Mouse (Mus musculus) erythroblast, adult 5-6 weeks (primary cell): Measurements from ENCODE around the gene Kcnd3. TPM values are rescaled to one million over a fixed set of nuclear protein-coding genes. Genes with fewer than 3 reads are reported as not detected.

Experiments
- ATAC-seq: replicated peaks from 2 replicates; pipeline ENCODE4 v1.8.0; 2016; ENCODE audit warnings: moderate number of reproducible peaks, mild to moderate bottlenecking, moderate TSS enrichment, inconsistent platforms; ENCODE audit not compliant: poor library complexity, low FRiP score, severe bottlenecking
- total RNA-seq, 2 experiments: library from RNA; stranded (forward) in 1 of 2; stranded (reverse) in 1 of 2; fragments of 150-400 nt in 1 of 2; fragments of 200-764, 138-1000 nt in 1 of 2; gene quantifications; 2 replicates each; pipeline versions ENCODE4 v1.2.3 to v1.2.4; 2015 to 2017; ENCODE audit warnings: low replicate concordance in 2 of 2

Kcnd3 gene
- total RNA-seq, 2 experiments from 2014 or later: 0.19 TPM; not detected in 1

DNA sequence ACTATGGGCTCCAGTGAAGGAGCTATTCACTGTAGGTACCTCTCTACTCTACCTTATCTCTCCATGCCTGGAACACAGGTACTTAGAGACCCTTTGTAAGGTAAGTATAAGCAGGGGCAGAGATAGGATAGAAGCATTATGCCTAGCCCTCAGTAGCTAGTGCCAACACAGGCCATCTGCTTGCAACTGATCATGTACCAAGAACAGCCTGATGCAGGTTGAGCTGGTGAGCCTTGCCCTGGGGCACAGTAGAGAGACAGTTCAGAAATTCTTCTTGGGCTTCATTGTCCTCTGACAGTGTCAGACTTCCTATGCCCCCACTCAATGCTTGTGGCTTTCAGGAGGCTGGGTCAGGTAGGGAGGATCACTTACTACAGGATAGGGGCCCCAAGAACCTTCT, 62.9 kb downstream of the Kcnd3 start:
- ATAC-seq: no peak

DNA sequence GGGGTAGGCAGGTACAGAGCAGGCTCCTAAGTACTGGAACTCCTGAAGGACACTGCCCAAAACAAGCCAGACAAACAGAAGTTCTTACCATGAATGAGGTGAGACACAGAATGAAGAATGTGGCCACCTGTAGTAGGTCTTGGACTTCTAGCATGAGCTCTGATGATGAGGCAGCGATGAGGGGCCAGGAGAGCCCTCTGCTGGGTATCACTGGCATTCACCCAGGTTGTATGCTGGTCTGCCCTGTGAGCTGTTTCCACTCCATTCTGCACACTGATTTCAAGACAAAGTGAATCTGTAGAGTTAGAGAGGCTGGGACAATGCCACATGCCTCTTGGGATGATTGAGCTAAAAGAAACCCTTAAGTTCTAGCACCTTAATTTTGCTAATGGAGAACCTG, 63.5 kb downstream of the Kcnd3 start:
- ATAC-seq: no peak

DNA sequence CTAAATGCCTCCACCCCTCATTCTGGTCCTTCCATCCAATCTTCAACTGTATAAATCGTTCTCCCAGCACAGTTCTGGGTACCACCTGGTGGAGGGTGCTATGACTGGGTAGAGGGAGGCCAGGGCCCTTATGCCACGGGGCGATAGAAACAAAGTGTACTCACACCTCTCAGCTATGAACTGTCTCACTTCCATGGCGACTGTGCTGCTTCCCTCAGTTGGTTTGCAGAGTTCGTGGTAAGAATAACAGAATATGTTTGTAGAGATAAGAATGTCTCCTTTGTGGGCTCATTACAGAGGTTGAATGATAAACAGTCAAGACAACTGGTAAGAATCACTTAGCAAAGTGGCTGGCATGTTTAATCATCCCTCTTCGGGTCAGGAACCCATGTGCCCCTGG, 68.3 kb downstream of the Kcnd3 start:
- ATAC-seq: no peak

DNA sequence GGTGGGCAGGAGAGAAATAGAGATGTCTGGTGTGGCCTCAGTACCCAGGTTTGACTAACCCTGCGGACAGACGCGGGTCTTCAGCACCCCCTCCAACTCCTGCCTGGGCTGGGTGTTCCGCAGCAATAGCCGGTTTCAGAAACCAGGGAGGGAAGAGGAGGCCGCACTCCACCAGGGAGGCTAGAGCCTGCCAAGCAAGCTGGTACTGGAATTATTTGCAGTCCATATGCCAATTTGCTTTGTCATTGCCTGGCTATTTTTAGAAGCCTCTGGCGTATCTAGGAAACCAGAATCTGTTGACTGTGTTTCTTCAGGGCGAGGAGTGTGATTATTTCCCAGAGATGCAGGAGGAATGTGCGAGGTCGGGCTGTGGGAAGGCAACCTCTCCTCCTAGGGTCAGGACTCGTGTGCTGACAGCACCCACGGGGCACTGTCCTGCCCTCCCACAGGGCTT, 69.1 kb downstream of the Kcnd3 start:
- ATAC-seq: no peak

DNA sequence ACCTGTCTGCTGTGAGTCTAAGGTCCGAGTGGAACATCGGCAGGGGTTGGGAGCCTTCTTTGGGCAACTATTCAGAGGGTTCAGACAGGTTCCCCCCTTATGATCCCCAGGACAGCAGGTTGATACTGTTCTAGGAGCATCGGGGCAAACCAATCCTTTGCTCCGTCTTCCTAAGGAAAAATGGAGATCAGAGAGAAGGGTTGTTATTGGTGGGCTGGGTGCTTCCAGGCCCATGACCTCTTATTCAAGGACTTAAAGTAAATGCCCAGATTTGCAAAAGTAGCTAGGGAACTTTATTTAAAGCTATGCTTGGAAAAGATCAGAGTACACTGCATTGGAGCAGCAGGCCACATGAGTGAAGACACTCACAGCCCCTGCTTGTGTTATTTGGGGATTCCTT, 69.5 kb downstream of the Kcnd3 start:
- no peak for ATAC-seq

DNA sequence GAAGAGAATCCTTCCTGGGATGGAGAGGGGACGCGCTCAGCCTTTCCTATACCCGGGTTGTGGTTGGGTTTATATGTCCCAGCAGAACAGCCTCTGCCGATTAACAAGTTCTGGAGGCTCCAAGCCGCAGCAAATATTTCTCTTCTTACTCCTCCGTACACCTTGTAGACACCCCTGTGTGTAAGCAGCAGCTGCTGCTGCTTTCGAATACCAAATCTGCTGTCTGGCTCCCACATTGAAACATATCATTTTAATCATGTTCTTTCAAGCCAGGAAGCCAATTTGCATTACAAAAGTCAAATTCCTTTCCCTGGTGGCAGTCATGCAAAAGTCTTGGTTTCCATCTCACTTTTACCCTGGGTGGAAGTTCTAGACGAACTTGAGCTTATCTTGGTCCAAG, 76.7 kb downstream of the Kcnd3 start:
- no peak for ATAC-seq

DNA sequence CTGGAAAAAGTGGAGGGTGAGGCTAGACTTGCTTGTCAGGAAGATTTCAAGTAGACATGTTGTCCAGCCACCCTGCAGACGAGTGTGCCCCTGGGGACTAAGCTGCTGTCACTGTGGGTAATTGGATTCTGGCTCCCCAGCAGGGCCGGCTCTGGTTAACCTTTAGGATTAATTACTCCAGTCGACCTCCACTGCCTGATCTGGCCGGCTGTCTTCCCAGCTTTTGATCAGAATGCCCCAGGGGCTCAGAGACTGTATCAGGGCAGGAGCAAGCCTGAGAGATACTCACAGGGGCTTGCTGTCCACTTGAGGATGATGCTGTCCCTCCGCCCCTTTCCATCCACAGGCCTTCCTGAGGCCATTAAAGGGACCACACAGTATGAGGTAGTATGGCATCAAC, 77.6 kb downstream of the Kcnd3 start:
- no peak for ATAC-seq

DNA sequence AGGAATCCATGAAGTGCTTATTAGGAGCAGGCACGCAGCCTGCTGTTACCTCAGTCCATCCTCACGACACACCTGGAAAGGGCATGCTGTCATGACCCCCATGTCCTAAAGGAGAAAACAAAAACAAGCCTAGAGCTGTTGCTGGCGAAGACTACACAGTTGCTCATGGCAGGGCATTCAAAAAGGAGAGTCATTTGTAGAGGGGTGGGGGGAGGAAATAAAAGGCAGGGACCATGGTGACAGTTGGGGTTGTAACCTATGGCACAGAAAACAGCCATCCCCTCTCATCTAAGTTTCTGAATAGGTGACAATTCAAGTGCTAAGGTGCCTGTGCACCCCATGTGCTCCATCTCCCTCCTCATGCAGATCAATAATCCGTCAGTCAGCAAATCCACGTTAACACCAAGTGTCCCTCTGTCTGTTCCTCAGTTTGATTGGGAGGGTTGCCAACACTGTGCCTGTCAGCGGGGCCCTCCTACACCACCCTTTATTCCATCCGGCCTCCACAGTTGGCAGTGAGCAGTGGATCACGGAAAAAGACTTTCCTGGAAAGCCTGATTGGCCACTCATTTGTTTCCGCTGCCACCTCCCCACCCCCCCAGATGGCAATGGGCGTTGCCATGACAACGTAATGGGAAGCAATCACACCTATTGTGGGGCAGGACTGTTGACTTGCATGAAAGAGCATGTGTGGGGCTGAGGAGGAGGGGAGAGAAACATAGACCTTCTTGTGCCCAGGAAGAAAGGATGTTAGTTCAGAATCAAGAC, 78.4 kb downstream of the Kcnd3 start:
- no peak for ATAC-seq

DNA sequence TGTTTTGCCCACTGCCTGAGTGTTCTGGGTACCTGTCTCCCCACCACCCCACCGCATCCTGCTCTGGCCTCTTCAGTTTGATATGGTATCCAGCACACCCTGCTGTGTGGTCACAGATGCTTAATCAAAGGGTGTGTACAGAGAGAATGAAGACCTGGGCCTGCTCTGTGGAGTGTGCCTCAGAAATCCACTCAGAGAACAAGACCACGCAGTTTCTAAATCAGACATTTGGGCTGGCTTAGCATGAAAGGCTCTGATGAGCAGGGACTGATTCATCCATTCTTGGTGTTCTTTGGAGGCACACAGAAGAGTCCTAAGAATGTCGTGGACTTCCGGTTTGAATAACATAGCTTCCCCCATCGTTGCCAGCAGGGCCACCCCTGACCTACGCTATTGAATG, 86.3 kb downstream of the Kcnd3 start:
- ATAC-seq: no peak

DNA sequence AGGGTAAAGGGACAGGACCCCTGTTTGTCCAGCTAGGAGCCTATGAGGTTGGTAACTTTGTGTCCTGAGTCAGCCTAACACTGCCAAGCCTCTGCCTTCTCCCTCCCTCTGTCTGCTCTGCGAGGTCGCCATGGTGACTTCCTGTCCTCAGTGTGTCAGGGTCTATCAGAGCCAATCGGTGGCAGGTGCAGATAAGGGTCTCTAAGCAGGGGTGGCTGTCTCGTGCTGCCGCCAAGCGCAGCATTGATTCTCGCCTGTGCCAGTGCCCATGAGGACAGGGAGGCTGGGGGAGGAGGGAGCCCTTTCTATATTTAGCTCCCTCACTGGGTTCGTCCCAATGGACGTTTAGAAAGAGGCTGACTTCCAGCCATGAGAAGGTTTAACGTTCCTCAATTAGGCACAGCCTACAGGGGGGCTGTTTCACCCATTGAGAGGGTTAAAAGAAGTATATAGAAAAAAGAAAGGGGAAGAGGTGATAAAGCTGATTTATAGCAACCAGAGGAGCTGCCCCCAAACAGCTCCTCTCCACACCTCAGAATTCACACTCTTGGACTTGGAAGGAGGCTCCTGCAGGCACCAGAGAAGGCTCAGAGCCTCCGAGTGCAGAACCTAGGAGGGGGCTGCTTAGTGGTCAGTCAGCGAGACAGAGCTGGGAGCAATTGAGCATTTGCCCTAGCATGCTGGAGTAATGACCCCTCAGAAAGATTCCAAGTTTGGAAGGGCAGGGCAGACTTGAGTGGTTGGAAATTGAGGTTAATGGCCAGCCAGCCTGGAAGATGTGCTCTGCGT, 86.9 kb downstream of the Kcnd3 start:
- ATAC-seq: no peak

DNA sequence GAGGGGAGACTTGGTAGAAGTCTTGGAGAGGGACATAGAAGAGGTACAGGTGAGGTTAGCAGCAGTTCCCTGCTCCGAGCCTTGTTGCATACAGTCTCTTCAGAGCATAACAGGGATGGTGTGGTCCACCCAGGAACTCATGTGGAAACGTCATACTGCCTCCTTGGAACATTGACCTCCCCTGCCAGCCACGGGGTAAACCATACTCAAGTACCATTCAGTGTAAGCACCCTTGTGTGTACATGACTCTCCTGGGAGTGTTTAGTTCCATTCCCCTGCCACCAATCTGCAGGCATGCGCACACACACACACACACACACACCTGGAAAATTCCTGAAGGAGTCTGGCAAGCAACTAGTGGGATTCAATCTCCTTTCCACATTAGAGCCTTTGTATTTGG, 90.6 kb downstream of the Kcnd3 start:
- no peak for ATAC-seq

DNA sequence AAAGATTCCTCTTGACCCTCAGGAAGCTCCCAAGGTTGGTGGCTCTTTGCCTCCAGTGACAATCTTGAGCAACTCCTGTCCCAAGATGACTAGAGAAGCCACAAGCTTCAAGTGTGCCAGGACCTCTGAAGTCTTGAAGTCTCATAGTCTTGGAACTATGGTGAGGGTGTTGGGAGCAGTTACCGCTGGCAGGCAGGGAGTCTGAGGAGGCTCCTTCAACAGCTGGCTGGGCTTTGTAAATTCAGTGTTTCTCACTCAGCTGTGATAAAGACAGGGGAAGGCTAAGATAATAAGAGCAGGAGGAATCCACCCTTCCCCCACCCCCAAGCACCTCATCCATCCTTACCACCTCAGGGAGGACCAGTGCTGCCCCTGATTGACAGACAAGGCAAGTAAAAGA, 92.0 kb downstream of the Kcnd3 start:
- ATAC-seq: no peak

DNA sequence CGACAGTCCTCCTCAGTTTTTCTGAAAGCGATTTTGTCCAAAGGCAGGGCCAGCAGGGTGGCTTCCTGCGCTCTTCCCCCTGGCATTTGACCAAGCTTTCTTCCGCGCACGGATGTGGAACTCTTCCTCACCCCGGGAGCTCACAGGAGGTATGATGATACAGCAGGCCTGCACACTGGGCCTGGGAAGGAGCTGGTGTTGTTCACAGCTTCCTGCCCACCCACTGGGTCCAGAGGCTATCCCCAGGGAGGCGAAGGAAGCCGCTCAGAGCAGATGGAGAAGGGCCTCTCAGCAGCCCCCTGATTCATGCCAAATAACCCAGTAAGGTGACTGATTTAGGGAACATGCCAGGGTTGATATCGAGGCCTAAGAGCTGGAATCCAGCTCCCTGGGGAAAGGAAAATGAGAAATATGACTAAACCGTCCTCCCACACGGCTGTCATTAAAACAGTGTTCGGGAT, 94.5 kb downstream of the Kcnd3 start:
- ATAC-seq: no peak

DNA sequence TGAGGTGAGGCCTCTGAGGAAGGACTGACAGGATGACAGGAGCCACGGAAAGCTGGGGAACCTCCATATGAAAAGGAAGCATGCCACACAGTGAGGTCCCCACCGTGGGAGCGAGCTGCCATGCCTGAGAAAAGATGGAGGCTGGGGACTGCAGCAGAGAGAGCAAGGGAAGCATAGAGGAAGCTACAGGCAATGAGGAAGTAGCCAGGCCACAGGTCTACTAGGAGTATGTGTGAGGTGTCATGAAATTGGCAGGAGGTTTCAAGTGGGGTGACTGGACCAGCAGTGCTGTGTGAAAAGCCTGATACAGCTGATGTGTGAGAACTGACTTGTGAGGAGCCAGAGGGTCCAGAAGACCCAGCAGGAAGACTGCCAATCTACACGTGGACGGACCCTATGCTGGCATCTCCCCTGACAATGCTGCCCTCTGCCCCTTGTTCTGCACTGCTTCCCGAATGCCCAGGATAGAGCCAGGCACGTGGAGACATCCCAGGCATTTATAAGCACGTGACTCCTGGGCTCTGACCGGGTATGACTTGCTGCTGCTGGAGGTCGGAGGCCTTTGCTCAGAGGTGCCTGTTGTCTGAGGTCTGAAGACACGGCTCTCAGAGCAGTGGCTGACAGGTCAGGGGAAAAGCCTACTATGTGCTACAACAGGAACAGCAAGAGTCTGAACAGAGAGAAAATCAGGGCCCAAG, 96.1 kb downstream of the Kcnd3 start:
- no peak for ATAC-seq

DNA sequence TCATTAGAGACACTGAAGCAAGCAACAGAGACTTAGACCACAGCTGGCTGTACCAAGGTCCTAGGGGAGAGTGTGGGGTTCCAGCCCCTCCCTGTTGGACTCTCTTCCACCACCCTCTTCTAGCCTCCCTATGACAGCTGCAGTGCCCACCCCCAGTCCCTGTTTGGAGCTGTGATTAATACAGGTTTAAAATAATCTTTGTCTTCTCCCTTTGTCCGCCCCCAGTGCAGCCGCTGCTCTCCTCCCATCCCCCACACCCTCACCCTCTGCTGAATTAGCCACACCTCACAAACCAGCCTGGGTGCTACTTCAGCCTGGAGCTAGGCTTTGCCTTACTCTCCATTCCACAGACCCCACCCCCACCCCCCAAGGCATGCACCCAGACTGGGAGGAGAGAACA, 107.3 kb downstream of the Kcnd3 start:
- no peak for ATAC-seq

DNA sequence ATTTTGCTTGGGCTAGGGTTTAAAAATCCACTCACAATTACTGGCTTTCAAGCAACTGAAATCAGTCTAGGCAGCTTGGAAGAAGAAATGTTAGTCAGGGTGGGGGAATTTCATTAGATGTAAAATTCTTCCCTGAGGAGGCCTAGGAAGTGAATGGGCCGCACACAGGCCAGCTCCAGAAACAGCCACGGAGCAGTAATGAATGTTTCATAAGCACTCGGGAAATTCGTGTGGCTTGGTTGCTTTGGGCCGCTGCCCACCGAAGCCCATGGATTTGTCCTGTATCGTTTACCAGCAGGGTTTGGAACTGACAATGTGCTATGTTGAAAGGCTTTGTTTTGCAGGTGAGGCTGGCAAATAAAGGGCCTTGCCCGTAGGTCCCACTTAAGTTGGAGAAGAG, 114.8 kb downstream of the Kcnd3 start:
- ATAC-seq: no peak

DNA sequence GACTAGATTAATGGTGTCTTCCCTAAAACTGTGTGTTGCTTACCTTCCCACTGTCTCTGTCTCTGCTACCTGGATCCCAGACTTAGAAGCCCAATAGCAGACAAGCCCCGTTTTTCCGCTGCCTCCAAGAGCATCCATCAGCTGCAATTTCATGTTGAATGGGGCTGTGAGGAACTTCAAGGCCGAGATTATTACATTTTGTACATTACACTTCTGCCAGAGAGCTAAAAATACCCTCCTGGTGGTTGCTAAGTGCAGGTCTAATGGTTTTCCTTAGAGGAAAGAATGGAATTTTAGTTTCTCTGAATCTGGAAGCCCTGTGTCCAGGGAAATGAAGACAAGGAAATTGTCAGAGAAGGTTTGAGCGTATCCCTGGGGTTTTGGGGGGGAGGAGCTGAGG, 115.3 kb downstream of the Kcnd3 start:
- no peak for ATAC-seq

DNA sequence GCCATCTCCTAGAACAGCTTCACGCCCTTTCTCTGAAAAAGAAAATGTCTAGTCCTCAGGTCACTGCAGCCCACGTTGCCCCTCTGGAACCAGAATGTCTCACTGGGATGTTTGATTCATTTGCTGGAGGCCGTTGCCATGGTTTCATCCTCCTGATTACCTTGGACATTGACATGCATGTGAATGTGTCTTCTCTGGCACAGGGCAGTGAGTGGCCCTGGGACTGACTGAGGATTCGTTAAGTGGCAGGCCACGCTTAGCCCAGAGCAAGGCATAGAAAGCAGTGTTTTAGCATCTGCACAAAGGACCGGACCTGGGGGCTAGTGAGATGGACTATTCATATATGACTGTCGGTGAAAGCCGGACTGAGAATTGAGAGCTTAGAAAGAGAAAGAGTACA, 116.3 kb downstream of the Kcnd3 start:
- no peak for ATAC-seq

DNA sequence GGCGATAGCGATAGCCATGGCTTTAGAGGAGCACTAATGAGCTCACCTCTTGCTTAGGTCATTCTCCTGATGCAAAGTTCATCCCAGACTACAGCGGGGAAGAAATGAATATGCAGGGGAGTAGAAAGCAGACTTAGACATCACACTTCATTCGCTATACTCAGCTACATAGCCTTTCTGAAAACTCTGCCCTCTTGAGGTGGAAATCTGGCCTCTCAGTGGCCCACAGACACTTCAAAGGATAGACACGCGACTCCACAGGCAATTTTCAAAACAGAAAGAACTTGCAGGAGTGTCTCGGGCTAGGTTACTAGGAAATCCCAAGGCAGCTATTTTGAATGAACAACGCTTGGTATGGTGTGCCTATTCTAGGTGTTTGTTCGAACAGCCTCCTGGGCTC, 116.7 kb downstream of the Kcnd3 start:
- ATAC-seq: no peak

DNA sequence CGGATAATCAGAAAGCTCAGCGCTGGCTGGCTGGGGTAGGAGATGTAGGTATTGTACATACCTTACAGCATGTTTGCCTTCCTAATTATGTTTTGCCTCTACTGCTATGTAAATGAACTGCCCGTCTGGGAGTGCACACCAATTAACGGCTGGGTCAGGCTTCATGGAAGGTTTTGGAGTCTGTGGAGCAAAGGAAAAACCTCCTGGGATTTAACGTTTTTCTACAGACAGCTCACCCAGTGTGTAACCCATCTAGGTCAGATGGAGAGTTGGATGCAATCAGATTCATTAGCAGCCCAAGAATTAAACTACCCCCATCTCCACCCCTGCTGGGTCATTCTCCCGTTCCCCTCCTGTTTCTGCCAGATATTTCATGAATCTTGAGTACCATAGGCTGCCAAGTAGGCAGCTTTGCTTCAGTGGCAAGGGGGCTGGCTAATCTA, 117.2 kb downstream of the Kcnd3 start:
- no peak for ATAC-seq

DNA sequence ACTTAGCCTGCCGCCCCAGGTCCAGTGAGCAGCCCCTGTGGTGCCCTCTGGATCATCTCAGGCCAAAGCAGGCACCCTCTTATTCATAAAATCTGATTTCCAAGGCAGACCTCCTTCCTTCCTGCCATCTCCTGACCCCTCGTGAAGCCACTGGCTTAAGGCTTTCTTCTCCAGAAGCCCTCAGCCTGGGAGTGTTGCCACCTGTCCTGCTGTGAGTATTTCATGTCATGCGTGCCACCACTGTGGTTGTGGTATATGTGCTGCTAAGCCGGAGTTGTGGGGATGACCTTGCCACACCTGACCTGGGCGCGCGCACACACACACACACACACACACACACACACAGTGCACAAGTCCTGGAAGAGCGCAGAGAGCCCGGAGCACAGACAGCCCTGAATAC, 117.8 kb downstream of the Kcnd3 start:
- no peak for ATAC-seq
